Mouse (Mus musculus) B cell, adult 67 days (primary cell): ENCODE measurements around the gene Cxcl9. TPM values are rescaled to one million over a fixed set of nuclear protein-coding genes. Genes with fewer than 3 reads are reported as not detected.

Source experiments
- total RNA-seq, 2 experiments: library from RNA; stranded (reverse); gene quantifications; 4 replicates each; pipeline ENCODE4 v1.2.4; 2023

Gene Cxcl9
- total RNA-seq: 1 to 10 TPM in 1 of 2 experiments, not detected in 1; 1.3 TPM

GRCm38 (mm10) chr5:92327929-92328328 is at the start of gene Cxcl9:
TSS of gene Cxcl9 (minus strand) at chr5:92328079.

GRCm38 (mm10) chr5:92348794-92349413 is 21.0 kb upstream of the Cxcl9 start, which contains the start of gene Cxcl10:
TSS of gene Cxcl10 (minus strand) at chr5:92348889.

GRCm38 (mm10) chr5:92331635-92332338 is 3.9 kb upstream of the Cxcl9 start, which contains the start of gene Art3:
TSS of gene Art3 (plus strand) at chr5:92331827.

GRCm38 (mm10) chr5:92309681-92310511 is 18.0 kb downstream of the Cxcl9 start, which contains the start of gene Sdad1:
TSS of gene Sdad1 (minus strand) at chr5:92310479.

GRCm38 (mm10) chr5:92277437-92278394 is 50.2 kb downstream of the Cxcl9 start, which contains the start of gene Naaa:
TSS of gene Naaa (minus strand) at chr5:92278170.

Other genes with a start within 250 kb of the Cxcl9 start
- 100 to 1,000 TPM; 115 to 120 TPM for gene G3bp2, start 244.4 kb downstream of the Cxcl9 start, total RNA-seq
- gene Uso1, start 190.1 kb downstream of the Cxcl9 start, total RNA-seq: 10 to 100 TPM; 65.4 to 78.1 TPM
- gene U90926, start 112.7 kb downstream of the Cxcl9 start, total RNA-seq: not detected
- gene Ppef2, start 71.8 kb downstream of the Cxcl9 start, total RNA-seq: 1 to 10 TPM in 1 of 2 experiments, under 1 TPM in 1; 0.73 to 1.5 TPM
- gene Naaa, start 49.9 kb downstream of the Cxcl9 start, total RNA-seq: 10 to 100 TPM; 41.9 to 43.3 TPM
- gene Sdad1, start 17.6 kb downstream of the Cxcl9 start, total RNA-seq: 100 to 1,000 TPM; 109 to 111 TPM
- 1 to 10 TPM in 1 of 2 experiments, not detected in 1; 1.5 TPM for gene Art3, start 3.7 kb upstream of the Cxcl9 start, total RNA-seq
- gene Cxcl10, start 20.8 kb upstream of the Cxcl9 start, total RNA-seq: 1 to 10 TPM in 1 of 2 experiments, not detected in 1; 1.5 TPM
- gene Nup54, start 107.1 kb upstream of the Cxcl9 start, total RNA-seq: 10 to 100 TPM; 55.3 to 60.4 TPM
- gene Scarb2, start 178.8 kb upstream of the Cxcl9 start, total RNA-seq: 10 to 100 TPM; 31.1 to 33.0 TPM
- not detected for gene Fam47e, start 227.0 kb upstream of the Cxcl9 start, total RNA-seq